In the genomic region with DNA sequence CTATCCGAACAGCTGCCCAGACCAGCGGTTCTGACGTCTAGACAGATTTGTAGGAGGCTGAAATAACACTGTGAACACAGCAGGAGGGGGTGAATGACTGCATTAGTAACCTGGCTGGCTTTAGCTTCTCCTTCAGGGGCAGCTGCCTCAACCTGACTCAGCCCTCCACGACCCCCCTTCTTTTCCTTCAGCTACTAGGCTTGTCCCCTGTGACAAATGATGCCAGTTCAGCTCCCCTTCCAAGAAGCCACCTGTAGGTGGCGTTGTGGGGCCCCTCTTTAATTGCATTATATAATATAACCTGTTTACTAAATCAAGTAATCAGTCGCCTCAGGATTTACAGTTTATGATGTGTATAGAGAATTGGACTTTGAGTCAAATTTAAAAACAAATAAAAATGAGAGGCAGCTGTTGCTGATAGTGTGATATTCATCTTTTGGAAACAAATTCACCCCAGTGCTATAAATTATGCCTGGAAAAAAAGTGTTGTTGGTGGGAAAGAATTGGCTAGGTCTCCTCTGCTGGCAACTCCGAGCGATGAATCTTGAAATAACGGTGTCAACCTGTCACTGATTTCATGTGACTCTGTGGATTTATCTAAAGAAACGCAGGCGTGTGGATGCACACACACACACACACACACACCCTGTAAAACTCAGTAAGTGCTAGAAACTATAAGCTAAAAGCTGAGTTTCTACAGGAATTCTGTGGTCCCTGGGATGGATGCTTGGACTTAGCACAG, we compare ENCODE assay signal across 9 mouse cellular contexts.
A peak's percentile ranks its signal among the peaks of the same experiment; 100 is the strongest.
DNase-seq lines count a peak whose midpoint lies in the region; ATAC-seq and TF ChIP-seq lines count a peak whose summit lies in the region.
"Had no signal": no experiment of that assay in that cellular context is flagged by ENCODE, and none has a peak within 500 bp of the region (broad histone marks: within the 10 kb centered on the region; RNA-seq: fewer than 3 reads in every experiment).

No protein-coding gene starts in this region.

- H3K27me3 ChIP-seq in hindbrain, embryonic 14.5 days (ENCODE audit: control insufficient read depth, insufficient read depth, low read length), result no peaks in the 10 kb centered on the region
- H3K27me3 ChIP-seq in hindbrain, embryonic 13.5 days, result no peaks in the 10 kb centered on the region
- H3K27me3 ChIP-seq in E14TG2a.4 (ENCODE audit: insufficient read depth, low read length) (peaks cover 24% of the 10 kb centered on the region), Patski (peaks cover 11% of the 10 kb centered on the region)
- H3K27me3 ChIP-seq in liver, postnatal 0 days (ENCODE audit: insufficient read depth, low read length), result no peaks in the 10 kb centered on the region
- H3K27me3 ChIP-seq: stomach, embryonic 15.5 days had no signal

- POLR2A ChIA-PET in Patski (lab: Charles Lee), result no interaction called here

- peaks cover 3% of the 10 kb centered on the region; the same call in 1 of the 2 replicates for H3K4me1 ChIP-seq in hindbrain, embryonic 14.5 days (replicated peaks; ENCODE audit: control insufficient read depth, insufficient read depth, low read length)
- peaks cover 33% of the 10 kb centered on the region for H3K4me1 ChIP-seq in hindbrain, embryonic 13.5 days (replicated peaks)
- peaks cover 19% of the 10 kb centered on the region for H3K4me1 ChIP-seq in E14TG2a.4 (replicated peaks; ENCODE audit: low read depth, low read length)
- H3K4me1 ChIP-seq in liver, postnatal 0 days (ENCODE audit: insufficient read depth), result no peaks in the 10 kb centered on the region

- H3K4me3 ChIP-seq in hindbrain, embryonic 14.5 days (replicated peaks; ENCODE audit: low read length), result no peak overlapping the region
- no peak overlapping the region for H3K4me3 ChIP-seq in hindbrain, embryonic 13.5 days
- H3K4me3 ChIP-seq in E14TG2a.4 (replicated peaks; ENCODE audit: low read length), result no peak overlapping the region
- no peak overlapping the region for H3K4me3 ChIP-seq in liver, postnatal 0 days (ENCODE audit: low read depth, low read length)
- H3K4me3 ChIP-seq: stomach, embryonic 15.5 days had no signal

- no peak overlapping the region for H3K4me2 ChIP-seq in hindbrain, embryonic 14.5 days (replicated peaks)
- no peak overlapping the region for H3K4me2 ChIP-seq in hindbrain, embryonic 13.5 days
- no peak overlapping the region for H3K4me2 ChIP-seq in liver, postnatal 0 days (ENCODE audit: low read depth, low read length)
- H3K4me2 ChIP-seq: stomach, embryonic 15.5 days had no signal

- H3K9me3 ChIP-seq in hindbrain, embryonic 14.5 days (ENCODE audit: control insufficient read depth, low read length), result no peaks in the 10 kb centered on the region
- no peaks in the 10 kb centered on the region for H3K9me3 ChIP-seq in hindbrain, embryonic 13.5 days
- no peaks in the 10 kb centered on the region for H3K9me3 ChIP-seq in E14TG2a.4 (ENCODE audit: low read length)
- H3K9me3 ChIP-seq in liver, postnatal 0 days (ENCODE audit: low read length), result no peaks in the 10 kb centered on the region
- H3K9me3 ChIP-seq: stomach, embryonic 15.5 days had no signal

- TF ChIP-seq CTCF in E14TG2a.4 (conservative IDR thresholded peaks at IDR 0.05; ENCODE audit: low read length), result peak; percentile 52
- peak; percentile 42 for TF ChIP-seq CTCF in Patski (IDR thresholded peaks at IDR 0.05)
- TF ChIP-seq CTCF in liver, postnatal 0 days (IDR thresholded peaks at IDR 0.05; ENCODE audit: low read depth), result no peak

- no peak; the same call in 1 of the 2 replicates for ATAC-seq in hindbrain, embryonic 14.5 days (ENCODE audit: low FRiP score)
- no peak for ATAC-seq in hindbrain, embryonic 13.5 days (ENCODE audit: low FRiP score)
- no peak for ATAC-seq in Patski
- ATAC-seq in liver, postnatal 0 days, result no peak

- H3K36me3 ChIP-seq in hindbrain, embryonic 14.5 days (replicated peaks; ENCODE audit: control insufficient read depth, insufficient read depth), result no peaks in the 10 kb centered on the region
- no peaks in the 10 kb centered on the region for H3K36me3 ChIP-seq in hindbrain, embryonic 13.5 days
- no peaks in the 10 kb centered on the region for H3K36me3 ChIP-seq in E14TG2a.4 (ENCODE audit: insufficient read depth, low read length)
- no peaks in the 10 kb centered on the region for H3K36me3 ChIP-seq in liver, postnatal 0 days (replicated peaks; ENCODE audit: insufficient read depth, low read length)
- H3K36me3 ChIP-seq: stomach, embryonic 15.5 days had no signal

- no peak for TF ChIP-seq EP300 in liver, postnatal 0 days (IDR thresholded peaks at IDR 0.05; ENCODE audit: low read depth)

- DNase-seq in hindbrain, embryonic 14.5 days (ENCODE audit: low spot score), result peak; percentile 49
- no peak for DNase-seq in Patski (ENCODE audit: low read depth, low spot score)
- peak; percentile 51 for DNase-seq in kidney, postnatal 10 days
- no peak for DNase-seq in liver, postnatal 0 days
- DNase-seq in urinary bladder, adult 18-20 months (ENCODE audit: low spot score in 2 of 2), result no peak

- in situ Hi-C loops in Patski (cut with MboI; ENCODE audit: low pct_unique_long_range_greater_than_20kb), result no loop called here

- WGBS in hindbrain, embryonic 14.5 days, result 58% methylated on average over 11 of the region's 11 CpGs
- 55% methylated on average over 11 of the region's 11 CpGs for WGBS in hindbrain, embryonic 13.5 days
- WGBS in liver, postnatal 0 days (ENCODE audit: insufficient replicate concordance), result 67% methylated on average over 11 of the region's 11 CpGs

- CTCF ChIA-PET in Patski (lab: Charles Lee), result interaction anchor here (0.9 kb wide), 1 partner anchor 256 kb away, joined by 4 read pairs; no protein-coding TSS in a partner anchor

- H3K27ac ChIP-seq in hindbrain, embryonic 14.5 days, result no peak overlapping the region
- no peak overlapping the region; the same call in 1 of the 2 replicates for H3K27ac ChIP-seq in hindbrain, embryonic 13.5 days
- H3K27ac ChIP-seq in liver, postnatal 0 days (ENCODE audit: low read depth), result no peak overlapping the region
- H3K27ac ChIP-seq: macrophage; stomach, embryonic 15.5 days had no signal

- no peak overlapping the region for H3K9ac ChIP-seq in hindbrain, embryonic 14.5 days
- H3K9ac ChIP-seq in hindbrain, embryonic 13.5 days, result no peak overlapping the region; the same call in 1 of the 2 replicates
- H3K9ac ChIP-seq in liver, postnatal 0 days (replicated peaks), result no peak overlapping the region
- H3K9ac ChIP-seq: stomach, embryonic 15.5 days had no signal

Comparison
In these comparisons a context has a peak if more than half of its experiments do, and no peak if none do; other contexts are left out.
1. DNase-seq: peak in hindbrain, embryonic 14.5 days (single experiment) and kidney, postnatal 10 days (single experiment); none in Patski (single experiment), liver, postnatal 0 days (single experiment) and urinary bladder, adult 18-20 months (0 of 2).